Mouse (Mus musculus) cerebellum, adult 2 months (tissue): ENCODE data around the gene Gm7138.

Experiments used
- CTCF ChIP-seq: fragments of 200-500 bp; IDR thresholded peaks from 2 replicates; pipeline ENCODE4 v1.5.1; 2011; ENCODE audit warnings: low read depth, mild to moderate bottlenecking, control low read depth, low read length, moderate library complexity, borderline replicate concordance; ENCODE audit not compliant: insufficient read depth
- POLR2A ChIP-seq: fragments of 200-500 bp; IDR thresholded peaks from 2 replicates; pipeline ENCODE4 v1.6.1; 2011; ENCODE audit warnings: low read length, control low read depth, borderline replicate concordance; ENCODE audit not compliant: insufficient read depth

DNA sequence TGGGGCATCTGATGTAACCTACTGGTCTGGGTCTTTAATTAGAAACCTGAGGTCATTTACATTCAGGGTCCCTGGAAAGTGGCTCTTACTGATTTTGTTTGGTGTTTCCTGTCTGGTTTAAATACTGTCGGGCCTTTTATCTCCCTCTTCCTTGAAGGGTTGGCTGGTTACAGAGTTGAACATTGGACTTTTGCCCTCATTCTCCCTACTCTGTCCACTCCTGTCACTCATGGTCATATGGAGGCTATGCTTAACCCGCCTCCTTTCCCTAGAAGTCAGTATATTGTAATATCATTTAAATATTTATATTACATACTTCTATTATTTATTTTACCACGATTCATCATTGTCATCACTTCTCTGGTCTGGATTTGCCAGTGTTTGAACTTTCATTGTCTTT lies 27.4 kb upstream of the Gm7138 start:
- TF ChIP-seq POLR2A (no peak), CTCF (no peak)
